Mouse (Mus musculus) liver, adult 2 months (tissue): ENCODE data around the gene Otud6a.

Experiments used
- CTCF ChIP-seq: fragments of 200-500 bp; IDR thresholded peaks from 2 replicates; pipeline ENCODE4 v1.5.1; 2011; ENCODE audit warnings: low read depth, low read length, control low read depth
- POLR2A ChIP-seq: fragments of 200-500 bp; IDR thresholded peaks from 2 replicates; pipeline ENCODE4 v1.6.1; 2011; ENCODE audit warnings: low read length, control low read depth; ENCODE audit not compliant: insufficient read depth; ENCODE audit errors: extremely low read depth

GRCm38 (mm10) chrX:100475569-100476223 is 46.9 kb downstream of the Otud6a start:
- TF ChIP-seq POLR2A (no peak), CTCF (no peak)
